Mouse (Mus musculus) spleen, adult 2 months (tissue): ENCODE data around the gene Nos1ap. TPM values are rescaled to one million over a fixed set of nuclear protein-coding genes. Genes with fewer than 3 reads are reported as not detected.

Experiments
- DNase-seq, 2 experiments: peaks; one replicate each; pipeline versions ENCODE4 v3.0.0 to v3.0.0-alpha.2; 2012 to 2021; ENCODE audit warnings: low spot score in 2 of 2, low read depth in 1 of 2
- H3K27ac ChIP-seq: fragments of 200-500 bp; 2 replicates; pipeline ENCODE4 v1.5.1; 2012; ENCODE audit warnings: low read length, inconsistent platforms; ENCODE audit not compliant: insufficient read depth
- H3K27me3 ChIP-seq: fragments of 200-500 bp; 2 replicates; pipeline ENCODE4 v1.6.1; 2012; ENCODE audit warnings: mild to moderate bottlenecking, moderate library complexity, low read length, inconsistent platforms; ENCODE audit not compliant: control insufficient read depth, insufficient read depth
- H3K36me3 ChIP-seq: fragments of 200-500 bp; 2 replicates; pipeline ENCODE4 v1.6.1; 2012; ENCODE audit warnings: mild to moderate bottlenecking, low read length, inconsistent platforms; ENCODE audit not compliant: control insufficient read depth, insufficient read depth
- H3K4me1 ChIP-seq: fragments of 200-500 bp; 2 replicates; pipeline ENCODE4 v1.6.1; 2011; ENCODE audit warnings: inconsistent platforms; ENCODE audit not compliant: control insufficient read depth, insufficient read depth, insufficient read length
- H3K4me3 ChIP-seq: fragments of 200-500 bp; 2 replicates; pipeline ENCODE4 v1.5.1; 2011; ENCODE audit warnings: mild to moderate bottlenecking, inconsistent platforms; ENCODE audit not compliant: insufficient read depth, insufficient read length; ENCODE audit errors: extremely low read depth
- CTCF ChIP-seq: fragments of 200-500 bp; IDR thresholded peaks from 2 replicates; pipeline ENCODE4 v1.5.1; 2011; ENCODE audit warnings: mild to moderate bottlenecking, inconsistent platforms; ENCODE audit not compliant: insufficient read depth, insufficient read length, insufficient replicate concordance; ENCODE audit errors: extremely low read depth
- POLR2A ChIP-seq: fragments of 200-500 bp; IDR thresholded peaks from 2 replicates; pipeline ENCODE4 v1.6.1; 2011; ENCODE audit warnings: low read depth, low read length, inconsistent platforms
- WGBS: fragments of 180-500 bp; shearing (Covaris S2); methylation state at CpG from one replicate; pipeline ENCODE4 v1.1.7; 2018; 5-methylcytosine and 5-hydroxymethylcytosine counted together
- polyA plus RNA-seq: library from polyadenylated mRNA; depleted of rRNA; stranded (reverse); fragments of >200 nt; gene quantifications from 2 replicates; pipeline ENCODE4 v1.2.3, GENCODE M21; 2012

The Nos1ap gene
- polyA plus RNA-seq, 1 experiment: 8.1 TPM

GRCm38 (mm10) chr1:170562431-170562830 is 27.2 kb downstream of the Nos1ap start:
- no peak for DNase-seq
- H3K4me1 ChIP-seq: no peaks in the 10 kb centered on the region
- H3K27me3 ChIP-seq: no peaks in the 10 kb centered on the region
- no peaks in the 10 kb centered on the region for H3K36me3 ChIP-seq
- H3K27ac ChIP-seq: no peak overlapping the region
- no peak overlapping the region for H3K4me3 ChIP-seq
- 70% methylated on average over 1 of the region's 1 CpGs for WGBS
- TF ChIP-seq CTCF: no peak
- no peak for TF ChIP-seq POLR2A

DNA sequence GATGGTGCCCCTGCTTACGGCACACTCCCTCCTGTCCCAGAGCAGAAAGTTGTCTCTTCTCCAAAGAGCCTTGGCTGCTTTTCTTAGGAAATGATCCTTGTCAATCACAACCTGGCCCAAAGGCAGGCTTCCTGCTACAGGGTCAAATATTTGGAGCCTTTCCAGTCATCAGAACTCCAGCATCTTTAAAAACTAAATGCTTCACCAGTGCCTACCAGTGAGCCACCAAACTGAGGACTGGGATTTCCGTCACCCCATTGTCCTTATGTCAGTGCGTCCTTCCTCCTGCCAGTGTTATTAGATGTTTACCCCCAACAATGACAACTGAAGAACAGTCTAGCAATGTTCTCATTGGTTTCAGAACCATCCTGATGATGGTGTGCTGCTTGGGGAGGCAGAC is 28.9 kb downstream of the Nos1ap start:
- DNase-seq: no peak
- H3K27ac ChIP-seq: no peak overlapping the region
- TF ChIP-seq POLR2A: no peak
- TF ChIP-seq CTCF: no peak
- no peak overlapping the region for H3K4me3 ChIP-seq
- WGBS: 93% methylated on average over 3 of the region's 3 CpGs
- H3K27me3 ChIP-seq: no peaks in the 10 kb centered on the region
- H3K36me3 ChIP-seq: no peaks in the 10 kb centered on the region
- H3K4me1 ChIP-seq: no peaks in the 10 kb centered on the region

GRCm38 (mm10) chr1:170557962-170558361 is 31.7 kb downstream of the Nos1ap start:
- Histone ChIP-seq H3K4me1 (no peaks in the 10 kb centered on the region), H3K36me3 (no peaks in the 10 kb centered on the region), H3K4me3 (no peak overlapping the region), H3K27ac (no peak overlapping the region), H3K27me3 (no peaks in the 10 kb centered on the region)
- 89% methylated on average over 4 of the region's 4 CpGs for WGBS
- TF ChIP-seq CTCF (no peak), POLR2A (no peak)
- DNase-seq: no peak

DNA sequence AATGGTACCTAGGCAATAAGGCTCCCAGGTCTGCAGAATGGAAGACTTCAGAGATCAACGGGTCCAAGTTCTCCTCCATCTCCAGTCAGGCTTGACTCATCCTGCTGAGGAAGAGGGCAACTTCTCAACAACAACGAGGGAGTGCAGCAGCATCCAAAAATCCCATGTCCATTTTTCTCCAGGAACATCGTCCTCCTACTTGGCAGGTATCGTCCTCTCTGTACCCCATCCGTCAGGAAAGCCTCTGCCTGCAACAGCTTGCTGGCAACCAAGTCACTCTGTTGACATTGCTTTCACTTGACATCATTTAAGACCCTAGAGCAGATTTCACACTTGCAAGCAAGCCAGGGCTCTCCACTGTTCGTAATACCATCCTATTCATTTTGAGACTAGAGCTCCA is 33.0 kb downstream of the Nos1ap start:
- Histone ChIP-seq H3K36me3 (no peaks in the 10 kb centered on the region), H3K27ac (no peak overlapping the region), H3K4me3 (no peak overlapping the region), H3K4me1 (no peaks in the 10 kb centered on the region), H3K27me3 (no peaks in the 10 kb centered on the region)
- 85% methylated on average over 6 of the region's 6 CpGs for WGBS
- TF ChIP-seq POLR2A: no peak
- TF ChIP-seq CTCF: no peak
- DNase-seq: no peak

DNA sequence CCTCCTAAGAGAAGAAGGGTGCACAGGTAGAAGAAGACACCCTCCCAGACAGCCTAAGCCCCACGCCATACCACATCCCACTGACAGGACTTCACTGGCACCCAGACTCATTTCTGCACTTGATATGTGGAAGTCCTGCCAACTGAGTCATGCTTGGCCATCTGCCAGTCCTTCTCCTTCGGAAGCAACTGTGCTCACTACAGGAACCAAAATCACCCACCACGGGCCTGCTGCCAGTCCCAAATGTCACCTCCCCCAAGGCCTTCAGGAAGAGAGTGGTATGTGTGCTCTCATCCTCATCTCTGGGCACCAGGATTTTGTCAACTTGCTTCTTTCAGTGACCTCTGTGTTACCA is 34.7 kb downstream of the Nos1ap start:
- no peak overlapping the region for H3K27ac ChIP-seq
- peak in 1 of 2 experiments; percentile 13 for DNase-seq
- H3K4me1 ChIP-seq: no peaks in the 10 kb centered on the region
- H3K36me3 ChIP-seq: no peaks in the 10 kb centered on the region
- 23% methylated on average over 3 of the region's 3 CpGs for WGBS
- TF ChIP-seq CTCF (no peak), POLR2A (no peak)
- no peak overlapping the region for H3K4me3 ChIP-seq
- H3K27me3 ChIP-seq: no peaks in the 10 kb centered on the region

GRCm38 (mm10) chr1:170554235-170554938 is 35.3 kb downstream of the Nos1ap start:
- H3K36me3 ChIP-seq: no peaks in the 10 kb centered on the region
- 90% methylated on average over 4 of the region's 4 CpGs for WGBS
- TF ChIP-seq CTCF: no peak
- TF ChIP-seq POLR2A: no peak
- no peak overlapping the region for H3K4me3 ChIP-seq
- DNase-seq: no peak
- no peaks in the 10 kb centered on the region for H3K4me1 ChIP-seq
- no peak overlapping the region for H3K27ac ChIP-seq
- H3K27me3 ChIP-seq: no peaks in the 10 kb centered on the region

DNA sequence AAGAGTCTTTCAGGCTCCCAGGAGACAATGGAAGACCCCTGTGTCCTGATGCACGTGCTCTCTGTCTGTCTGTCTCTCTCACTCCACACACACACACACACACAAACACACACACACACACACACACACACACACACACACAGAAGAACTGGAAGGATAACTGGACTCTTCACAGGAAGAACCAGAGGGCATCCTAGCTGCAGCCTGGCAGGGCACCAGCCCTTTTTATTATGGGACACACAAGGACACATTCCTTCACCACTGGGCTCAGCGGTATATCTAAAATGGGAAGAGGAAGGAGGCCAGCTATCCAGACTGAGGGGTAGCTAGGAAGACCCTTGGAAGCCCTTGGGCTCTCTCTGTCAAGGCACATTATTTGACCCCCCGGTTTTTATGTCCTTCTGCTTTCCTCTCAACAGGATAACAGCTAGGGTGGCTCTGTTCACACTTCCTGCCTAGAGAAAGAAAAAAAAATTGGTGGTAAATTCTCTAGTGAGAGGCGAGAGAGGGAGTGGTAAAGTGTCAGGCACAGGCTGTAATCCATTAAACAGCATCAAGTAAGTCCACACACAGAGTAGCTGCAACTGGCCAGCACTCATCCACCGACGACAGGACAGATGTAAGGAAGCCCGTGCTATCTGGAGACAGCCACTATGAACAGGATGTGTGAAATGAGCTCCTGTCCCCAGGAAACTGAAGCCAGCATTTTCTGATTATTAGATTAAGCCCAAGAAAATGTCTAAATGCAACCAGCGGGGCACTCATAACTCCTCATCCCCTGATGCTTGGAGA is 38.8 kb downstream of the Nos1ap start:
- DNase-seq: no peak

More for the DNA sequence above, 38.8 kb downstream of the Nos1ap start:
- TF ChIP-seq CTCF (no peak), POLR2A (no peak)
- Histone ChIP-seq H3K4me3 (no peak overlapping the region), H3K27ac (no peak overlapping the region), H3K4me1 (no peaks in the 10 kb centered on the region), H3K36me3 (no peaks in the 10 kb centered on the region), H3K27me3 (no peaks in the 10 kb centered on the region)
- WGBS: 22% methylated on average over 8 of the region's 8 CpGs
